Comparison of ENCODE assay signal across 10 mouse cellular contexts in the genomic region with DNA sequence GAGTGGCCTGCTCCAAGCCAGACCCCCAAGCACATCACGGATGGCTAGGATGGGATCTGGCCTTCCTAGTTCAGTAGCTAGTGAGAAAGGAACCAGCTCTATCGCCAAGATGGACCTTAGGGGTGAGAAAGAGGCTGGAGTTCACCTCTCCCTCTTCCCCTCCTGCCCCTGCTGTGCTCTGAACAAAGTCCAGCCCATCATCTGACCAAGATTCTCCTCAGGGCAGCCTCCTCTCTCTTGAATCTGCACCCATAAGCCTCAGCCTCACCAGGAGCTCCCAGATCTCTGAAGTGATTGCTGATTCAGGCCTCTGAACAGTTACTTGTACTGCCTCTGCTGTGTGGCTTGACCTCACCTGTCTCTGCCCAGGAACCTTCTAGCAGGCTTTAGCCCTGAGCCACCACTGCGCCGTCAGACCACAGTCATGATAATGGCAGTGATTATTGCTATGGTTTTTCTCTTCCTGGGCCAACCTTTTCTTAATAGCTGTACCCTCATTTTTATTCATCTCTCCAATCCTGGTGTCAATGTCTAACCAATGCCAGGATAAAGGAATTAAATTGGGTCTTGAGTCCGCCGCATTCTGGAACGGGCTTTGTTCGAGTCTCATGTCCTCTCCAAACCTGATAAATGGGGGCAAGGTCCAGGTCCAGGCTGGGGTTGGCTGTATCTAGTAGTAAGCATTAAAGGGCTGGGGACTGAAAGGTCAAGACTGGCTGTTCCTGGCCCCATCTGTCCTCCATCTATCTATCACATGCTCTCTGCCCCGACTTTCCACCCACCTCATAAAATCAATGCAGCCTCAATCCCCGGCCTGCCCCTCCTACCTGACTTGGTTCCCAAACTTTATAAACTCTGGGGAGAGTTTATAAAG. TPM values are rescaled to one million over a fixed set of nuclear protein-coding genes. Genes with fewer than 3 reads are reported as not detected.
DNase-seq lines count a peak whose midpoint lies in the region; ATAC-seq lines count a peak whose summit lies in the region.
"Had no signal": no experiment of that assay in that cellular context is flagged by ENCODE, and none has a peak within 500 bp of the region (broad histone marks: within the 10 kb centered on the region; RNA-seq: fewer than 3 reads in every experiment).

No protein-coding gene starts in this region.

- H3K27ac ChIP-seq in heart, embryonic 10.5 days: no peak overlapping the region
- H3K27ac ChIP-seq in embryonic facial prominence, embryonic 13.5 days: peak overlapping the region; percentile 68
- H3K27ac ChIP-seq in limb, embryonic 13.5 days: no peak overlapping the region
- H3K27ac ChIP-seq: hindbrain, embryonic 13.5 days had no signal

- H3K4me1 ChIP-seq in heart, embryonic 10.5 days: peaks cover 40% of the 10 kb centered on the region
- peaks cover 27% of the 10 kb centered on the region for H3K4me1 ChIP-seq in embryonic facial prominence, embryonic 13.5 days
- H3K4me1 ChIP-seq in limb, embryonic 13.5 days: peaks cover 47% of the 10 kb centered on the region

- H3K9me3 ChIP-seq in heart, embryonic 10.5 days: no peaks in the 10 kb centered on the region
- no peaks in the 10 kb centered on the region for H3K9me3 ChIP-seq in embryonic facial prominence, embryonic 13.5 days
- H3K9me3 ChIP-seq in limb, embryonic 13.5 days: no peaks in the 10 kb centered on the region
- H3K9me3 ChIP-seq: hindbrain, embryonic 13.5 days had no signal

- no peak for ATAC-seq in embryonic facial prominence, embryonic 13.5 days (ENCODE audit: insufficient number of reproducible peaks, insufficient read depth, low FRiP score, low TSS enrichment, low read depth)
- ATAC-seq in limb, embryonic 13.5 days (ENCODE audit: low FRiP score, low read depth): no peak

- H3K4me2 ChIP-seq in embryonic facial prominence, embryonic 13.5 days: peak overlapping the region; percentile 65
- H3K4me2 ChIP-seq in limb, embryonic 13.5 days (replicated peaks): peak overlapping the region; percentile 67

- intact Hi-C loops in left cerebral cortex, postnatal 14 days (cut with DNase I): no loop called here

- 72% methylated on average over 10 of the region's 10 CpGs for WGBS in heart, embryonic 10.5 days
- 68% methylated on average over 10 of the region's 10 CpGs for WGBS in embryonic facial prominence, embryonic 13.5 days
- 54% methylated on average over 10 of the region's 10 CpGs for WGBS in limb, embryonic 13.5 days

- peaks cover 17% of the 10 kb centered on the region; the same call in 1 of the 2 replicates for H3K27me3 ChIP-seq in heart, embryonic 10.5 days (ENCODE audit: insufficient read depth, poor library complexity, severe bottlenecking)
- no peaks in the 10 kb centered on the region for H3K27me3 ChIP-seq in embryonic facial prominence, embryonic 13.5 days
- peaks cover 17% of the 10 kb centered on the region for H3K27me3 ChIP-seq in limb, embryonic 13.5 days

- DNase-seq in heart, embryonic 10.5 days (ENCODE audit: low spot score): no peak
- no peak for DNase-seq in heart, adult 9 months (ENCODE audit: low spot score in 2 of 2)
- DNase-seq in heart, postnatal 4 days: peak; percentile 10
- DNase-seq in natural killer cell, adult 2 months (ENCODE audit: low spot score in 2 of 2): no peak
- DNase-seq in layer of hippocampus, postnatal 14 days (ENCODE audit: low spot score in 2 of 2): no peak
- DNase-seq in left cerebral cortex, postnatal 14 days (ENCODE audit: low spot score in 2 of 2): no peak

- no peaks in the 10 kb centered on the region for H3K36me3 ChIP-seq in heart, embryonic 10.5 days
- no peaks in the 10 kb centered on the region for H3K36me3 ChIP-seq in embryonic facial prominence, embryonic 13.5 days
- no peaks in the 10 kb centered on the region for H3K36me3 ChIP-seq in limb, embryonic 13.5 days
- H3K36me3 ChIP-seq: hindbrain, embryonic 13.5 days had no signal

- H3K4me3 ChIP-seq in heart, embryonic 10.5 days: peak overlapping the region; percentile 53; the same call in 1 of the 2 replicates
- peak overlapping the region; percentile 42; the same call in 1 of the 2 replicates for H3K4me3 ChIP-seq in embryonic facial prominence, embryonic 13.5 days
- no peak overlapping the region for H3K4me3 ChIP-seq in limb, embryonic 13.5 days
- H3K4me3 ChIP-seq: erythroblast, embryonic 14.5 days had no signal

- peak overlapping the region; percentile 67 for H3K9ac ChIP-seq in embryonic facial prominence, embryonic 13.5 days
- peak overlapping the region; percentile 61 for H3K9ac ChIP-seq in limb, embryonic 13.5 days

RNA-seq across cellular contexts. Expression of gene Tob2, which starts 23.4 kb away (rescaled TPM):
- 13.0 and 15.6 TPM in 2 replicates for polyA plus RNA-seq in heart, embryonic 10.5 days (2016; fragmentation: Nextera tagmentation; extraction: Ambion mirVana)
- 25.6 and 26.7 TPM in 2 replicates for polyA plus RNA-seq in embryonic facial prominence, embryonic 13.5 days (2015; fragmentation: Nextera tagmentation; extraction: Ambion mirVana)
- total RNA-seq in heart, postnatal 4 days (2021): 10 to 100 TPM; 24.1 to 32.3 TPM
- polyA plus RNA-seq in limb, embryonic 13.5 days (2015; fragmentation: Nextera tagmentation; extraction: Ambion mirVana): 24.6 and 26.0 TPM in 2 replicates
- total RNA-seq in layer of hippocampus, postnatal 14 days (2021): 10 to 100 TPM; 24.6 to 31.6 TPM
- 10 to 100 TPM; 25.8 to 31.8 TPM for total RNA-seq in left cerebral cortex, postnatal 14 days (2021)

RNA-seq across cellular contexts. Expression of gene Tef, which starts 33.0 kb away (rescaled TPM):
- 17.3 and 20.2 TPM in 2 replicates for polyA plus RNA-seq in heart, embryonic 10.5 days (2016; fragmentation: Nextera tagmentation; extraction: Ambion mirVana)
- 29.4 and 30.3 TPM in 2 replicates for polyA plus RNA-seq in embryonic facial prominence, embryonic 13.5 days (2015; fragmentation: Nextera tagmentation; extraction: Ambion mirVana)
- total RNA-seq in heart, postnatal 4 days (2021): 10 to 100 TPM; 38.5 to 40.5 TPM
- 25.4 and 26.0 TPM in 2 replicates for polyA plus RNA-seq in limb, embryonic 13.5 days (2015; fragmentation: Nextera tagmentation; extraction: Ambion mirVana)
- 100 to 1,000 TPM; 184 TPM for total RNA-seq in layer of hippocampus, postnatal 14 days (2021)
- 100 to 1,000 TPM; 188 to 210 TPM for total RNA-seq in left cerebral cortex, postnatal 14 days (2021)

RNA-seq across cellular contexts. Expression of gene Phf5a, which starts 36.5 kb away (rescaled TPM):
- polyA plus RNA-seq in heart, embryonic 10.5 days (2016; fragmentation: Nextera tagmentation; extraction: Ambion mirVana): 154 and 200 TPM in 2 replicates
- polyA plus RNA-seq in embryonic facial prominence, embryonic 13.5 days (2015; fragmentation: Nextera tagmentation; extraction: Ambion mirVana): 164 and 172 TPM in 2 replicates
- total RNA-seq in heart, postnatal 4 days (2021): 10 to 100 TPM; 57.9 to 58.9 TPM
- polyA plus RNA-seq in limb, embryonic 13.5 days (2015; fragmentation: Nextera tagmentation; extraction: Ambion mirVana): 151 and 158 TPM in 2 replicates
- 10 to 100 TPM; 31.0 to 39.0 TPM for total RNA-seq in layer of hippocampus, postnatal 14 days (2021)
- 10 to 100 TPM; 31.8 to 39.8 TPM for total RNA-seq in left cerebral cortex, postnatal 14 days (2021)

RNA-seq across cellular contexts. Expression of gene Aco2, which starts 36.9 kb away (rescaled TPM):
- 320 and 472 TPM in 2 replicates for polyA plus RNA-seq in heart, embryonic 10.5 days (2016; fragmentation: Nextera tagmentation; extraction: Ambion mirVana)
- 148 and 151 TPM in 2 replicates for polyA plus RNA-seq in embryonic facial prominence, embryonic 13.5 days (2015; fragmentation: Nextera tagmentation; extraction: Ambion mirVana)
- total RNA-seq in heart, postnatal 4 days (2021): 1,000 to 10,000 TPM; 1,419 to 1,465 TPM
- polyA plus RNA-seq in limb, embryonic 13.5 days (2015; fragmentation: Nextera tagmentation; extraction: Ambion mirVana): 142 and 156 TPM in 2 replicates
- 100 to 1,000 TPM; 481 to 503 TPM for total RNA-seq in layer of hippocampus, postnatal 14 days (2021)
- total RNA-seq in left cerebral cortex, postnatal 14 days (2021): 100 to 1,000 TPM; 445 to 467 TPM

Comparison
In these comparisons a context has a peak if more than half of its experiments do, and no peak if none do; other contexts are left out.
1. RNA of gene Tef, which starts 33.0 kb away (total RNA-seq): 188 to 210 TPM in left cerebral cortex, postnatal 14 days and 184 TPM in layer of hippocampus, postnatal 14 days; 38.5 to 40.5 TPM in heart, postnatal 4 days; every median in the first group is over 4 times any median in the second.